Comparison of ENCODE assay signal across 23 mouse cellular contexts in genomic region chr4:41542136-41542535, GRCm38 (mm10). TPM values are rescaled to one million over a fixed set of nuclear protein-coding genes. Genes with fewer than 3 reads are reported as not detected.
DNase-seq lines count a peak whose midpoint lies in the region; ATAC-seq lines count a peak whose summit lies in the region.
"Had no signal": no experiment of that assay in that cellular context is flagged by ENCODE, and none has a peak within 500 bp of the region (broad histone marks: within the 10 kb centered on the region; RNA-seq: fewer than 3 reads in every experiment).

No protein-coding gene starts in this region.

- 0 out of 2 replicates have a peak, but pooled peaks cover 2% of the 10 kb centered on the region for H3K27me3 ChIP-seq in embryonic facial prominence, embryonic 12.5 days
- H3K27me3 ChIP-seq in embryonic facial prominence, embryonic 10.5 days (replicated peaks; ENCODE audit: low read depth, poor library complexity, severe bottlenecking), result no peaks in the 10 kb centered on the region
- no peaks in the 10 kb centered on the region for H3K27me3 ChIP-seq in midbrain, embryonic 11.5 days (ENCODE audit: control insufficient read depth, insufficient read depth, low read length)
- H3K27me3 ChIP-seq in midbrain, embryonic 10.5 days (ENCODE audit: low read depth, poor library complexity, severe bottlenecking), result no peaks in the 10 kb centered on the region
- no peaks in the 10 kb centered on the region for H3K27me3 ChIP-seq in midbrain, embryonic 12.5 days
- H3K27me3 ChIP-seq in neural tube, embryonic 14.5 days (ENCODE audit: control insufficient read depth, insufficient read depth, low read length), result no peaks in the 10 kb centered on the region
- H3K27me3 ChIP-seq in limb, embryonic 10.5 days (ENCODE audit: low read depth, poor library complexity, severe bottlenecking), result no peaks in the 10 kb centered on the region
- H3K27me3 ChIP-seq: heart, embryonic 13.5 days; neural tube, embryonic 12.5 days had no signal

- no peak for DNase-seq in embryonic facial prominence, embryonic 10.5 days (ENCODE audit: low spot score)
- no peak for DNase-seq in midbrain, embryonic 11.5 days (ENCODE audit: low spot score, missing footprints)
- no peak for DNase-seq in midbrain, embryonic 10.5 days (ENCODE audit: low spot score)
- DNase-seq in limb, embryonic 10.5 days (ENCODE audit: low spot score), result no peak
- no peak for DNase-seq in ovary, postnatal 36 days (ENCODE audit: low spot score)
- DNase-seq: cerebellum, adult 2 months; forebrain, postnatal 0 days; gastrocnemius, postnatal 25 days; heart, adult 18-20 months; heart, postnatal 14 days; kidney, adult 2 months; lung, adult 18-20 months; lung, postnatal 14 days; thymus, adult 18-20 months; thymus, postnatal 36 days had no signal

- WGBS in embryonic facial prominence, embryonic 12.5 days, result 68% methylated on average over 8 of the region's 8 CpGs
- WGBS in embryonic facial prominence, embryonic 10.5 days, result 88% methylated on average over 8 of the region's 8 CpGs
- 89% methylated on average over 8 of the region's 8 CpGs for WGBS in midbrain, embryonic 11.5 days
- 86% methylated on average over 8 of the region's 8 CpGs for WGBS in midbrain, embryonic 10.5 days
- 81% methylated on average over 8 of the region's 8 CpGs for WGBS in midbrain, embryonic 12.5 days
- WGBS in neural tube, embryonic 14.5 days, result 62% methylated on average over 8 of the region's 8 CpGs
- WGBS in limb, embryonic 10.5 days, result 81% methylated on average over 8 of the region's 8 CpGs

- H3K9me3 ChIP-seq in embryonic facial prominence, embryonic 12.5 days, result no peaks in the 10 kb centered on the region
- H3K9me3 ChIP-seq in embryonic facial prominence, embryonic 10.5 days, result no peaks in the 10 kb centered on the region
- H3K9me3 ChIP-seq in midbrain, embryonic 11.5 days (ENCODE audit: control insufficient read depth, low read length), result no peaks in the 10 kb centered on the region
- H3K9me3 ChIP-seq in midbrain, embryonic 10.5 days (replicated peaks), result no peaks in the 10 kb centered on the region; the same call in 1 of the 2 replicates
- no peaks in the 10 kb centered on the region for H3K9me3 ChIP-seq in midbrain, embryonic 12.5 days
- H3K9me3 ChIP-seq in neural tube, embryonic 14.5 days (ENCODE audit: control insufficient read depth, low read length), result no peaks in the 10 kb centered on the region
- H3K9me3 ChIP-seq in limb, embryonic 10.5 days (replicated peaks), result no peaks in the 10 kb centered on the region
- H3K9me3 ChIP-seq: heart, embryonic 13.5 days; limb, embryonic 12.5 days; neural tube, embryonic 12.5 days had no signal

- H3K4me2 ChIP-seq in embryonic facial prominence, embryonic 12.5 days (replicated peaks), result no peak overlapping the region
- H3K4me2 ChIP-seq in midbrain, embryonic 11.5 days, result no peak overlapping the region
- no peak overlapping the region for H3K4me2 ChIP-seq in midbrain, embryonic 12.5 days (replicated peaks)
- no peak overlapping the region for H3K4me2 ChIP-seq in neural tube, embryonic 14.5 days (ENCODE audit: low read depth, low read length)
- H3K4me2 ChIP-seq: heart, embryonic 13.5 days; limb, embryonic 12.5 days; liver, embryonic 11.5 days; neural tube, embryonic 12.5 days had no signal

- H3K4me3 ChIP-seq in embryonic facial prominence, embryonic 12.5 days, result no peak overlapping the region
- no peak overlapping the region for H3K4me3 ChIP-seq in embryonic facial prominence, embryonic 10.5 days
- H3K4me3 ChIP-seq in midbrain, embryonic 11.5 days (ENCODE audit: low read depth, low read length), result no peak overlapping the region
- H3K4me3 ChIP-seq in midbrain, embryonic 10.5 days, result no peak overlapping the region
- no peak overlapping the region for H3K4me3 ChIP-seq in midbrain, embryonic 12.5 days
- no peak overlapping the region for H3K4me3 ChIP-seq in neural tube, embryonic 14.5 days (ENCODE audit: low read depth, low read length)
- no peak overlapping the region for H3K4me3 ChIP-seq in limb, embryonic 10.5 days
- H3K4me3 ChIP-seq: heart, embryonic 13.5 days; limb, embryonic 12.5 days; neural tube, embryonic 12.5 days had no signal

- H3K36me3 ChIP-seq in embryonic facial prominence, embryonic 12.5 days, result no peaks in the 10 kb centered on the region
- no peaks in the 10 kb centered on the region for H3K36me3 ChIP-seq in embryonic facial prominence, embryonic 10.5 days (replicated peaks)
- no peaks in the 10 kb centered on the region for H3K36me3 ChIP-seq in midbrain, embryonic 11.5 days (ENCODE audit: control insufficient read depth, insufficient read depth, low read length)
- peaks cover 10% of the 10 kb centered on the region; the same call in 1 of the 2 replicates for H3K36me3 ChIP-seq in midbrain, embryonic 10.5 days
- peaks cover 4% of the 10 kb centered on the region; the same call in 1 of the 2 replicates for H3K36me3 ChIP-seq in midbrain, embryonic 12.5 days
- no peaks in the 10 kb centered on the region for H3K36me3 ChIP-seq in neural tube, embryonic 14.5 days (ENCODE audit: control insufficient read depth, insufficient read depth, low read length)
- H3K36me3 ChIP-seq in limb, embryonic 10.5 days, result no peaks in the 10 kb centered on the region
- H3K36me3 ChIP-seq: heart, embryonic 13.5 days; limb, embryonic 12.5 days had no signal

- H3K9ac ChIP-seq in embryonic facial prominence, embryonic 12.5 days, result no peak overlapping the region
- no peak overlapping the region for H3K9ac ChIP-seq in midbrain, embryonic 11.5 days (ENCODE audit: low read length)
- H3K9ac ChIP-seq in midbrain, embryonic 12.5 days (replicated peaks), result no peak overlapping the region
- H3K9ac ChIP-seq in neural tube, embryonic 14.5 days (replicated peaks; ENCODE audit: low read depth, low read length), result no peak overlapping the region
- H3K9ac ChIP-seq: forebrain, postnatal 0 days; heart, embryonic 13.5 days; limb, embryonic 12.5 days; neural tube, embryonic 12.5 days had no signal

- H3K4me1 ChIP-seq in embryonic facial prominence, embryonic 12.5 days, result 0 out of 2 replicates have a peak, but pooled peaks cover 3% of the 10 kb centered on the region
- no peaks in the 10 kb centered on the region for H3K4me1 ChIP-seq in embryonic facial prominence, embryonic 10.5 days
- H3K4me1 ChIP-seq in midbrain, embryonic 11.5 days (ENCODE audit: control insufficient read depth, insufficient read depth, low read length), result 0 out of 2 replicates have a peak, but pooled peaks cover 4% of the 10 kb centered on the region
- peaks cover 33% of the 10 kb centered on the region for H3K4me1 ChIP-seq in midbrain, embryonic 10.5 days
- H3K4me1 ChIP-seq in midbrain, embryonic 12.5 days, result peaks cover 16% of the 10 kb centered on the region; the same call in 1 of the 2 replicates
- peaks cover 14% of the 10 kb centered on the region for H3K4me1 ChIP-seq in neural tube, embryonic 14.5 days (ENCODE audit: control insufficient read depth, insufficient read depth, low read length)
- H3K4me1 ChIP-seq in limb, embryonic 10.5 days, result no peaks in the 10 kb centered on the region
- H3K4me1 ChIP-seq: heart, embryonic 13.5 days; limb, embryonic 12.5 days had no signal

- H3K27ac ChIP-seq in embryonic facial prominence, embryonic 12.5 days, result 0 out of 2 replicates have a peak overlapping the region, but pooled peaks have one; percentile 43
- H3K27ac ChIP-seq in embryonic facial prominence, embryonic 10.5 days (replicated peaks), result no peak overlapping the region
- H3K27ac ChIP-seq in midbrain, embryonic 11.5 days (ENCODE audit: low read depth, low read length), result peak overlapping the region; percentile 35; the same call in 1 of the 2 replicates
- no peak overlapping the region for H3K27ac ChIP-seq in midbrain, embryonic 10.5 days (replicated peaks)
- peak overlapping the region; percentile 52; the same call in 1 of the 2 replicates for H3K27ac ChIP-seq in midbrain, embryonic 12.5 days (replicated peaks)
- H3K27ac ChIP-seq in neural tube, embryonic 14.5 days (ENCODE audit: low read depth, low read length), result peak overlapping the region; percentile 40; the same call in 1 of the 2 replicates
- H3K27ac ChIP-seq in limb, embryonic 10.5 days, result no peak overlapping the region
- H3K27ac ChIP-seq: heart, embryonic 13.5 days; kidney, postnatal 0 days; limb, embryonic 12.5 days; neural tube, embryonic 12.5 days had no signal

- ATAC-seq in embryonic facial prominence, embryonic 12.5 days (ENCODE audit: insufficient number of reproducible peaks, insufficient read depth, low FRiP score, low TSS enrichment), result no peak
- ATAC-seq in midbrain, embryonic 11.5 days (ENCODE audit: low FRiP score), result peak; percentile 58; the same call in 1 of the 2 replicates
- no peak for ATAC-seq in midbrain, embryonic 12.5 days (ENCODE audit: low FRiP score, low read depth)
- ATAC-seq in neural tube, embryonic 14.5 days (ENCODE audit: low read depth), result no peak
- ATAC-seq: forebrain, postnatal 0 days had no signal

RNA-seq across cellular contexts. Expression of gene 1110017D15Rik, which starts 25.0 kb away (rescaled TPM):
- polyA plus RNA-seq in embryonic facial prominence, embryonic 12.5 days (2016; fragmentation: Nextera tagmentation; extraction: Ambion mirVana), result 2.8 and 3.7 TPM in 2 replicates
- 5.3 and 6.1 TPM in 2 replicates for polyA plus RNA-seq in embryonic facial prominence, embryonic 10.5 days (2016; fragmentation: Nextera tagmentation; extraction: Ambion mirVana)
- 3.6 and 4.6 TPM in 2 replicates for polyA plus RNA-seq in midbrain, embryonic 11.5 days (2014; fragmentation: Nextera tagmentation; extraction: Ambion mirVana)
- 3.4 and 4.2 TPM in 2 replicates for polyA plus RNA-seq in midbrain, embryonic 10.5 days (2016; fragmentation: Nextera tagmentation; extraction: Ambion mirVana)
- 5.0 and 5.5 TPM in 2 replicates for polyA plus RNA-seq in midbrain, embryonic 12.5 days (2016; fragmentation: Nextera tagmentation; extraction: Ambion mirVana)
- 5.3 and 13.7 TPM in 2 replicates for polyA plus RNA-seq in neural tube, embryonic 14.5 days (2014; fragmentation: Nextera tagmentation; extraction: Ambion mirVana)
- polyA plus RNA-seq in limb, embryonic 10.5 days (2016; fragmentation: Nextera tagmentation; extraction: Ambion mirVana), result 4.3 and 7.3 TPM in 2 replicates

RNA-seq across cellular contexts. Expression of gene Fam219a, which starts 27.2 kb away (rescaled TPM):
- polyA plus RNA-seq in embryonic facial prominence, embryonic 12.5 days (2016; fragmentation: Nextera tagmentation; extraction: Ambion mirVana), result 4.1 and 5.3 TPM in 2 replicates
- 2.0 and 2.6 TPM in 2 replicates for polyA plus RNA-seq in embryonic facial prominence, embryonic 10.5 days (2016; fragmentation: Nextera tagmentation; extraction: Ambion mirVana)
- 8.5 and 8.8 TPM in 2 replicates for polyA plus RNA-seq in midbrain, embryonic 11.5 days (2014; fragmentation: Nextera tagmentation; extraction: Ambion mirVana)
- 4.1 and 5.7 TPM in 2 replicates for polyA plus RNA-seq in midbrain, embryonic 10.5 days (2016; fragmentation: Nextera tagmentation; extraction: Ambion mirVana)
- polyA plus RNA-seq in midbrain, embryonic 12.5 days (2016; fragmentation: Nextera tagmentation; extraction: Ambion mirVana), result 11.4 and 11.9 TPM in 2 replicates
- polyA plus RNA-seq in neural tube, embryonic 14.5 days (2014; fragmentation: Nextera tagmentation; extraction: Ambion mirVana), result 18.8 and 23.5 TPM in 2 replicates
- 1.1 and 1.9 TPM in 2 replicates for polyA plus RNA-seq in limb, embryonic 10.5 days (2016; fragmentation: Nextera tagmentation; extraction: Ambion mirVana)

RNA-seq across cellular contexts. Expression of gene Dnaic1, which starts 27.4 kb away (rescaled TPM):
- polyA plus RNA-seq in embryonic facial prominence, embryonic 12.5 days (2016; fragmentation: Nextera tagmentation; extraction: Ambion mirVana), result 0.73 and 0.91 TPM in 2 replicates
- polyA plus RNA-seq in embryonic facial prominence, embryonic 10.5 days (2016; fragmentation: Nextera tagmentation; extraction: Ambion mirVana), result 1.3 and 1.8 TPM in 2 replicates
- polyA plus RNA-seq in midbrain, embryonic 11.5 days (2014; fragmentation: Nextera tagmentation; extraction: Ambion mirVana), result 1.7 and 1.9 TPM in 2 replicates
- polyA plus RNA-seq in midbrain, embryonic 10.5 days (2016; fragmentation: Nextera tagmentation; extraction: Ambion mirVana), result 1.6 and 2.2 TPM in 2 replicates
- polyA plus RNA-seq in midbrain, embryonic 12.5 days (2016; fragmentation: Nextera tagmentation; extraction: Ambion mirVana), result 2.3 and 2.5 TPM in 2 replicates
- polyA plus RNA-seq in neural tube, embryonic 14.5 days (2014; fragmentation: Nextera tagmentation; extraction: Ambion mirVana), result 1.7 and 1.9 TPM in 2 replicates
- polyA plus RNA-seq in limb, embryonic 10.5 days (2016; fragmentation: Nextera tagmentation; extraction: Ambion mirVana), result 0.93 and 1.7 TPM in 2 replicates

RNA-seq across cellular contexts. Expression of gene AI464131, which starts 39.3 kb away (rescaled TPM):
- 8.5 and 9.5 TPM in 2 replicates for polyA plus RNA-seq in embryonic facial prominence, embryonic 12.5 days (2016; fragmentation: Nextera tagmentation; extraction: Ambion mirVana)
- polyA plus RNA-seq in embryonic facial prominence, embryonic 10.5 days (2016; fragmentation: Nextera tagmentation; extraction: Ambion mirVana), result 5.7 and 8.9 TPM in 2 replicates
- 6.9 and 7.6 TPM in 2 replicates for polyA plus RNA-seq in midbrain, embryonic 11.5 days (2014; fragmentation: Nextera tagmentation; extraction: Ambion mirVana)
- 7.3 and 9.2 TPM in 2 replicates for polyA plus RNA-seq in midbrain, embryonic 10.5 days (2016; fragmentation: Nextera tagmentation; extraction: Ambion mirVana)
- 8.5 and 8.7 TPM in 2 replicates for polyA plus RNA-seq in midbrain, embryonic 12.5 days (2016; fragmentation: Nextera tagmentation; extraction: Ambion mirVana)
- 8.0 and 8.6 TPM in 2 replicates for polyA plus RNA-seq in neural tube, embryonic 14.5 days (2014; fragmentation: Nextera tagmentation; extraction: Ambion mirVana)
- polyA plus RNA-seq in limb, embryonic 10.5 days (2016; fragmentation: Nextera tagmentation; extraction: Ambion mirVana), result 3.4 and 5.2 TPM in 2 replicates

Comparison
In these comparisons a context has a peak if more than half of its experiments do, and no peak if none do; other contexts are left out.
1. H3K27ac ChIP-seq: peak in embryonic facial prominence, embryonic 12.5 days (single experiment), midbrain, embryonic 11.5 days (single experiment), midbrain, embryonic 12.5 days (single experiment) and neural tube, embryonic 14.5 days (single experiment); none in embryonic facial prominence, embryonic 10.5 days (single experiment), midbrain, embryonic 10.5 days (single experiment) and limb, embryonic 10.5 days (single experiment).